Mouse (Mus musculus): ENCODE results near the gene Lrrc8b. TPM values are rescaled to one million over a fixed set of nuclear protein-coding genes. Genes with fewer than 3 reads are reported as not detected.

Gene Lrrc8b
- polyA plus RNA-seq, 1 experiment: 23.6 TPM

- Histone ChIP-seq H3K4me3 (replicated peaks; ENCODE audit: insufficient read depth, low read depth, low read length) (no peak overlapping the region), H3K4me1 (ENCODE audit: control insufficient read depth, insufficient read depth, low read length) (peaks cover 5% of the 10 kb centered on the region; the same call in 1 of the 2 replicates), H3K27me3 (ENCODE audit: control insufficient read depth, insufficient read depth, low read length) (peaks cover 4% of the 10 kb centered on the region; the same call in 1 of the 2 replicates), H3K27ac (ENCODE audit: insufficient read depth, low read length) (no peak overlapping the region)
- no peak for DNase-seq
- 60% methylated on average over 9 of the region's 9 CpGs for WGBS
- TF ChIP-seq POLR2A (IDR thresholded peaks at IDR 0.05; ENCODE audit: borderline replicate concordance, insufficient read depth, low read length): no peak
- no peak for TF ChIP-seq CTCF (IDR thresholded peaks at IDR 0.05; ENCODE audit: borderline replicate concordance, insufficient read depth, low read depth, low read length)
Observed at GRCm38 (mm10) chr5:105520442-105520965, 104.9 kb downstream of the Lrrc8b start.

GRCm38 (mm10) chr5:105523452-105523851 is 107.9 kb downstream of the Lrrc8b start:
- TF ChIP-seq CTCF (IDR thresholded peaks at IDR 0.05; ENCODE audit: borderline replicate concordance, insufficient read depth, low read depth, low read length) (no peak), POLR2A (IDR thresholded peaks at IDR 0.05; ENCODE audit: borderline replicate concordance, insufficient read depth, low read length) (no peak)
- Histone ChIP-seq H3K27me3 (ENCODE audit: control insufficient read depth, insufficient read depth, low read length) (peaks cover 4% of the 10 kb centered on the region; the same call in 1 of the 2 replicates), H3K27ac (ENCODE audit: insufficient read depth, low read length) (no peak overlapping the region), H3K4me3 (replicated peaks; ENCODE audit: insufficient read depth, low read depth, low read length) (no peak overlapping the region), H3K4me1 (ENCODE audit: control insufficient read depth, insufficient read depth, low read length) (peaks cover 5% of the 10 kb centered on the region; the same call in 1 of the 2 replicates)
- 86% methylated on average over 3 of the region's 3 CpGs for WGBS
- no peak for DNase-seq

GRCm38 (mm10) chr5:105525004-105525403 is 109.4 kb downstream of the Lrrc8b start:
- Histone ChIP-seq H3K4me1 (ENCODE audit: control insufficient read depth, insufficient read depth, low read length) (no peaks in the 10 kb centered on the region), H3K27me3 (ENCODE audit: control insufficient read depth, insufficient read depth, low read length) (no peaks in the 10 kb centered on the region; the same call in 1 of the 2 replicates), H3K27ac (ENCODE audit: insufficient read depth, low read length) (no peak overlapping the region), H3K4me3 (replicated peaks; ENCODE audit: insufficient read depth, low read depth, low read length) (no peak overlapping the region)
- TF ChIP-seq POLR2A (IDR thresholded peaks at IDR 0.05; ENCODE audit: borderline replicate concordance, insufficient read depth, low read length) (no peak), CTCF (IDR thresholded peaks at IDR 0.05; ENCODE audit: borderline replicate concordance, insufficient read depth, low read depth, low read length) (no peak)
- WGBS: 95% methylated on average over 12 of the region's 12 CpGs
- DNase-seq: no peak

GRCm38 (mm10) chr5:105526107-105526645 is 110.6 kb downstream of the Lrrc8b start:
- Histone ChIP-seq H3K4me3 (replicated peaks; ENCODE audit: insufficient read depth, low read depth, low read length) (no peak overlapping the region), H3K27ac (ENCODE audit: insufficient read depth, low read length) (no peak overlapping the region), H3K4me1 (ENCODE audit: control insufficient read depth, insufficient read depth, low read length) (no peaks in the 10 kb centered on the region), H3K27me3 (ENCODE audit: control insufficient read depth, insufficient read depth, low read length) (no peaks in the 10 kb centered on the region; the same call in 1 of the 2 replicates)
- TF ChIP-seq CTCF (IDR thresholded peaks at IDR 0.05; ENCODE audit: borderline replicate concordance, insufficient read depth, low read depth, low read length): no peak
- no peak for TF ChIP-seq POLR2A (IDR thresholded peaks at IDR 0.05; ENCODE audit: borderline replicate concordance, insufficient read depth, low read length)
- DNase-seq: no peak
- 93% methylated on average over 4 of the region's 4 CpGs for WGBS

- no peaks in the 10 kb centered on the region; the same call in 1 of the 2 replicates for H3K27me3 ChIP-seq (ENCODE audit: control insufficient read depth, insufficient read depth, low read length)
- no peak for TF ChIP-seq POLR2A (IDR thresholded peaks at IDR 0.05; ENCODE audit: borderline replicate concordance, insufficient read depth, low read length)
- TF ChIP-seq CTCF (IDR thresholded peaks at IDR 0.05; ENCODE audit: borderline replicate concordance, insufficient read depth, low read depth, low read length): no peak
- 84% methylated on average over 9 of the region's 9 CpGs for WGBS
- H3K27ac ChIP-seq (ENCODE audit: insufficient read depth, low read length): no peak overlapping the region
- H3K4me1 ChIP-seq (ENCODE audit: control insufficient read depth, insufficient read depth, low read length): no peaks in the 10 kb centered on the region
- H3K4me3 ChIP-seq (replicated peaks; ENCODE audit: insufficient read depth, low read depth, low read length): no peak overlapping the region
- DNase-seq: no peak
Observed at GRCm38 (mm10) chr5:105526766-105527165, 111.2 kb downstream of the Lrrc8b start.

- TF ChIP-seq POLR2A (IDR thresholded peaks at IDR 0.05; ENCODE audit: borderline replicate concordance, insufficient read depth, low read length) (no peak), CTCF (IDR thresholded peaks at IDR 0.05; ENCODE audit: borderline replicate concordance, insufficient read depth, low read depth, low read length) (no peak)
- Histone ChIP-seq H3K4me1 (ENCODE audit: control insufficient read depth, insufficient read depth, low read length) (no peaks in the 10 kb centered on the region), H3K27ac (ENCODE audit: insufficient read depth, low read length) (no peak overlapping the region), H3K27me3 (ENCODE audit: control insufficient read depth, insufficient read depth, low read length) (no peaks in the 10 kb centered on the region), H3K4me3 (replicated peaks; ENCODE audit: insufficient read depth, low read depth, low read length) (no peak overlapping the region)
- 94% methylated on average over 23 of the region's 23 CpGs for WGBS
- DNase-seq: no peak
Observed at GRCm38 (mm10) chr5:105527477-105528331, 112.1 kb downstream of the Lrrc8b start.

- Histone ChIP-seq H3K4me1 (ENCODE audit: control insufficient read depth, insufficient read depth, low read length) (no peaks in the 10 kb centered on the region), H3K4me3 (replicated peaks; ENCODE audit: insufficient read depth, low read depth, low read length) (no peak overlapping the region), H3K27me3 (ENCODE audit: control insufficient read depth, insufficient read depth, low read length) (no peaks in the 10 kb centered on the region), H3K27ac (ENCODE audit: insufficient read depth, low read length) (no peak overlapping the region)
- DNase-seq: no peak
- 68% methylated on average over 6 of the region's 6 CpGs for WGBS
- TF ChIP-seq POLR2A (IDR thresholded peaks at IDR 0.05; ENCODE audit: borderline replicate concordance, insufficient read depth, low read length): no peak
- TF ChIP-seq CTCF (IDR thresholded peaks at IDR 0.05; ENCODE audit: borderline replicate concordance, insufficient read depth, low read depth, low read length): no peak
Observed at GRCm38 (mm10) chr5:105530576-105530975, 115.0 kb downstream of the Lrrc8b start.
